Mouse (Mus musculus) megakaryocyte, embryonic 14.5 days (primary cell): ENCODE results near the gene Orc2.

Experiments
- FLI1 ChIP-seq: IDR thresholded peaks from 2 replicates; pipeline ENCODE4 v1.6.1; 2012; ENCODE audit warnings: low read length, inconsistent platforms, mixed read lengths
- GATA1 ChIP-seq: IDR thresholded peaks from 3 replicates; pipeline ENCODE4 v1.6.1; 2012; ENCODE audit warnings: mixed read lengths, low read length, inconsistent platforms, borderline replicate concordance

- TF ChIP-seq GATA1 (no peak), FLI1 (no peak)
Measured at GRCm38 (mm10) chr1:58447766-58448165, 57.1 kb downstream of the Orc2 start.
